Comparison of ENCODE assay signal across 8 mouse cellular contexts in the genomic region with DNA sequence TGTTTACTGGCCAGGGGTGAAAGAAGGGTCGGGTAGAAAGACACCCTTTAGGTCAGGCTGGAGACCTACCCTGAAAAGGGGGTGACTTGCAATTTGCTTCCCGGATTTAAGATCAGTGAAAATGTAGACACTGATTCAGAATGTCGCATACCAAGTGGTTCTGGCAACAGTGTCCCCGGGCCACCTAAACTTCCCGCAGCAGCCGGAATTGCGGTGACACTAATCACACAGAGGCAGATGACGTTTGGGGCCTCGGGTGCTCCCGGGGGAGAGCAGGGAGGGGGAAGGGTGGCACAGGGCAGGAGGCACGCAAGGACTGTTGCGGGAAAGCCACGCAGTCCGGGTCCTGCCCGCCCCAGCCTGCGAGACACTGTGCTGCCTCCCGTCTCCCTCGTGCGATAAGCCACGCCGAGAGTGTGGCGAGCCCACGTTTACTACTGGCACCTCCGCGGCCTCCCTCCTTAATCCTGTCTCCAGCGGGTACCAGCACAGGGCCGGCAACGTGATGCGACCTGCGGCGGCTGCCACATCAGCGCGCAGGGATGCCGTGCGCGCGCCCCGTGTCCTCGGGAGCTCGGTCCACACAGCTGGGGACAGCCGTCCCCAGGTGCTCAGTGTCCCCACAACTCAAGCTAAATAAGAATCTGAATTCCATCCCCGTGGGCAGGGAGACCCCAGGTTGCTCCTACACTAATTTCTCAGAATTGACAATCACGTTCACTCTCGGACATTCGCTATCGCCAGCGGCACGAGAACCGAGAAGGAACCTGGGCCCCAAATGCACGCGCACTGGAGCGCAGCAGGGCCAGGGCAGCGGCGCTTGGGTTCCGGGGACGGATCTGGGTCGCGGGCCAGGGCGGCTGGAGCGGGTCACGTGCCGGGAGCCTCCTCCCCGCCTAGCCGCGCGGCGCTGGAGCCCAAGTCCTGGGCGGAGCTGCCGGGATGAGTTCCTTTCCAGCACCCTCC. TPM values are rescaled to one million over a fixed set of nuclear protein-coding genes. Genes with fewer than 3 reads are reported as not detected.
DNase-seq lines count a peak whose midpoint lies in the region; ATAC-seq and TF ChIP-seq lines count a peak whose summit lies in the region.

No protein-coding gene starts in this region.

- ATAC-seq in forebrain, embryonic 13.5 days = peak; percentile 70
- ATAC-seq in heart, postnatal 0 days (ENCODE audit: insufficient read depth, low read depth) = peak; percentile 79
- ATAC-seq in liver, embryonic 13.5 days (ENCODE audit: low read depth) = 0 out of 2 replicates have a peak, but pooled peaks have one; percentile 38
- peak; percentile 60; the same call in 1 of the 2 replicates for ATAC-seq in neural tube, embryonic 11.5 days (ENCODE audit: insufficient read depth, low FRiP score, low TSS enrichment)

- H3K27ac ChIP-seq in forebrain, embryonic 13.5 days = no peak overlapping the region
- peak overlapping the region; percentile 93 for H3K27ac ChIP-seq in heart, postnatal 0 days (ENCODE audit: low read depth)
- no peak overlapping the region for H3K27ac ChIP-seq in liver, embryonic 13.5 days
- H3K27ac ChIP-seq in neural tube, embryonic 11.5 days (ENCODE audit: low read depth, low read length) = no peak overlapping the region
- peak overlapping the region; percentile 41 for H3K27ac ChIP-seq in testis, adult 2 months (ENCODE audit: control insufficient read depth, insufficient read depth, low read depth, low read length)

- peak overlapping the region; percentile 99 for H3K4me2 ChIP-seq in forebrain, embryonic 13.5 days
- peak overlapping the region; percentile 96 for H3K4me2 ChIP-seq in heart, postnatal 0 days (ENCODE audit: low read depth, low read length)
- peak overlapping the region; percentile 69 for H3K4me2 ChIP-seq in liver, embryonic 13.5 days
- H3K4me2 ChIP-seq in neural tube, embryonic 11.5 days (ENCODE audit: low read depth) = peak overlapping the region; percentile 98

- H3K4me1 ChIP-seq in forebrain, embryonic 13.5 days = peaks cover 42% of the 10 kb centered on the region
- peaks cover 10% of the 10 kb centered on the region for H3K4me1 ChIP-seq in heart, postnatal 0 days (ENCODE audit: control insufficient read depth, insufficient read depth)
- H3K4me1 ChIP-seq in liver, embryonic 13.5 days (replicated peaks) = peaks cover 26% of the 10 kb centered on the region
- peaks cover 15% of the 10 kb centered on the region for H3K4me1 ChIP-seq in neural tube, embryonic 11.5 days (ENCODE audit: control insufficient read depth, insufficient read depth, low read length)
- peaks cover 28% of the 10 kb centered on the region for H3K4me1 ChIP-seq in testis, adult 2 months (ENCODE audit: control insufficient read depth, insufficient read depth, low read length)

- H3K9me3 ChIP-seq in forebrain, embryonic 13.5 days (replicated peaks) = no peaks in the 10 kb centered on the region
- no peaks in the 10 kb centered on the region for H3K9me3 ChIP-seq in heart, postnatal 0 days (replicated peaks; ENCODE audit: control insufficient read depth, low read length)
- H3K9me3 ChIP-seq in liver, embryonic 13.5 days (replicated peaks) = no peaks in the 10 kb centered on the region
- no peaks in the 10 kb centered on the region for H3K9me3 ChIP-seq in neural tube, embryonic 11.5 days (ENCODE audit: control insufficient read depth, low read length)

- no peaks in the 10 kb centered on the region for H3K36me3 ChIP-seq in forebrain, embryonic 13.5 days (ENCODE audit: poor library complexity, severe bottlenecking)
- no peaks in the 10 kb centered on the region for H3K36me3 ChIP-seq in heart, postnatal 0 days (replicated peaks; ENCODE audit: control insufficient read depth, insufficient read depth, low read length)
- H3K36me3 ChIP-seq in liver, embryonic 13.5 days = no peaks in the 10 kb centered on the region
- H3K36me3 ChIP-seq in neural tube, embryonic 11.5 days (ENCODE audit: control insufficient read depth, insufficient read depth, low read length) = no peaks in the 10 kb centered on the region
- no peaks in the 10 kb centered on the region for H3K36me3 ChIP-seq in testis, adult 2 months (ENCODE audit: control insufficient read depth, insufficient read depth, low read length)

- H3K9ac ChIP-seq in forebrain, embryonic 13.5 days = peak overlapping the region; percentile 72
- peak overlapping the region; percentile 65 for H3K9ac ChIP-seq in heart, postnatal 0 days (replicated peaks; ENCODE audit: low read depth, low read length)
- H3K9ac ChIP-seq in liver, embryonic 13.5 days = no peak overlapping the region
- peak overlapping the region; percentile 56 for H3K9ac ChIP-seq in neural tube, embryonic 11.5 days (ENCODE audit: low read length)

- WGBS in forebrain, embryonic 13.5 days = under 1% methylated on average over 68 of the region's 69 CpGs
- WGBS in heart, postnatal 0 days = under 1% methylated on average over 59 of the region's 69 CpGs
- under 1% methylated on average over 69 of the region's 69 CpGs for WGBS in liver, embryonic 13.5 days (ENCODE audit: insufficient replicate concordance)
- under 1% methylated on average over 69 of the region's 69 CpGs for WGBS in neural tube, embryonic 11.5 days

- no peak for TF ChIP-seq CTCF in heart, postnatal 0 days (IDR thresholded peaks at IDR 0.05; ENCODE audit: low read depth)
- TF ChIP-seq CTCF in testis, adult 2 months (IDR thresholded peaks at IDR 0.05; ENCODE audit: control insufficient read depth, insufficient read depth, insufficient replicate concordance, low read depth, low read length) = no peak

- TF ChIP-seq POLR2A in testis, adult 2 months (IDR thresholded peaks at IDR 0.05; ENCODE audit: control insufficient read depth, low read depth, low read length) = no peak

- peak overlapping the region; percentile 62 for H3K4me3 ChIP-seq in forebrain, embryonic 13.5 days
- H3K4me3 ChIP-seq in heart, postnatal 0 days (ENCODE audit: low read depth, low read length) = peak overlapping the region; percentile 68
- peak overlapping the region; percentile 50 for H3K4me3 ChIP-seq in liver, embryonic 13.5 days (replicated peaks)
- H3K4me3 ChIP-seq in neural tube, embryonic 11.5 days (ENCODE audit: low read depth, low read length) = peak overlapping the region; percentile 52
- peak overlapping the region; percentile 69 for H3K4me3 ChIP-seq in testis, adult 2 months (ENCODE audit: control insufficient read depth, low read depth, low read length)

- peak; percentile 42 for DNase-seq in CD4-positive, CD25-positive, alpha-beta regulatory T cell, adult 2 months (ENCODE audit: low read depth, low spot score)
- peak; percentile 95 for DNase-seq in brain, adult 2 months (ENCODE audit: low read depth, low spot score)
- DNase-seq in heart, postnatal 0 days (ENCODE audit: low spot score) = peak; percentile 87
- peak; percentile 90 to 96 for DNase-seq in kidney, postnatal 25 days
- no peak for DNase-seq in liver, embryonic 13.5 days
- peak; percentile 70 for DNase-seq in neural tube, embryonic 11.5 days (ENCODE audit: low spot score)

- H3K27me3 ChIP-seq in forebrain, embryonic 13.5 days = peaks cover 71% of the 10 kb centered on the region
- H3K27me3 ChIP-seq in heart, postnatal 0 days (ENCODE audit: control insufficient read depth, insufficient read depth, low read length) = no peaks in the 10 kb centered on the region
- peaks cover 75% of the 10 kb centered on the region for H3K27me3 ChIP-seq in liver, embryonic 13.5 days
- H3K27me3 ChIP-seq in neural tube, embryonic 11.5 days (ENCODE audit: control insufficient read depth, insufficient read depth, low read length) = peaks cover 55% of the 10 kb centered on the region
- H3K27me3 ChIP-seq in testis, adult 2 months (ENCODE audit: control insufficient read depth, insufficient read depth, low read length) = no peaks in the 10 kb centered on the region; the same call in 1 of the 2 replicates

- TF ChIP-seq EP300 in heart, postnatal 0 days (IDR thresholded peaks at IDR 0.05; ENCODE audit: low read depth) = 0 out of 2 replicates have a peak, but pooled peaks have one; percentile 71

RNA-seq across cellular contexts. Expression of a gene that starts 0.8 kb away (rescaled TPM):
- polyA plus RNA-seq in forebrain, embryonic 13.5 days (2015; fragmentation: Nextera tagmentation; extraction: Ambion mirVana) = 1.3 and 1.9 TPM in 2 replicates
- 0.95 and 1.6 TPM in 2 replicates for total RNA-seq in heart, postnatal 0 days (2014; rRNA removed; ENCODE audit: low replicate concordance)
- polyA plus RNA-seq in heart, postnatal 0 days (2015; fragmentation: Nextera tagmentation; extraction: Ambion mirVana) = 8.7 and 9.3 TPM in 2 replicates
- 0.08 TPM in 2 replicates for polyA plus RNA-seq in liver, embryonic 13.5 days (2015; fragmentation: Nextera tagmentation; extraction: Ambion mirVana)
- polyA plus RNA-seq in neural tube, embryonic 11.5 days (2014; fragmentation: Nextera tagmentation; extraction: Ambion mirVana) = 1.0 and 1.2 TPM in 2 replicates
- 0.40 and 0.83 TPM in 2 replicates for polyA plus RNA-seq in testis, adult 2 months (2012; rRNA removed)

Comparison
In these comparisons a context has a peak if more than half of its experiments do, and no peak if none do; other contexts are left out.
1. H3K27ac ChIP-seq: peak in heart, postnatal 0 days (single experiment) and testis, adult 2 months (single experiment); none in forebrain, embryonic 13.5 days (single experiment), liver, embryonic 13.5 days (single experiment) and neural tube, embryonic 11.5 days (single experiment).
2. Peak in every context shown above with its lines, with median percentiles within 50 percentile points of each other: ATAC-seq, H3K4me2 ChIP-seq and H3K4me3 ChIP-seq.